Mouse (Mus musculus): ENCODE measurements around the gene Mettl15.

Gene Mettl15

DNA sequence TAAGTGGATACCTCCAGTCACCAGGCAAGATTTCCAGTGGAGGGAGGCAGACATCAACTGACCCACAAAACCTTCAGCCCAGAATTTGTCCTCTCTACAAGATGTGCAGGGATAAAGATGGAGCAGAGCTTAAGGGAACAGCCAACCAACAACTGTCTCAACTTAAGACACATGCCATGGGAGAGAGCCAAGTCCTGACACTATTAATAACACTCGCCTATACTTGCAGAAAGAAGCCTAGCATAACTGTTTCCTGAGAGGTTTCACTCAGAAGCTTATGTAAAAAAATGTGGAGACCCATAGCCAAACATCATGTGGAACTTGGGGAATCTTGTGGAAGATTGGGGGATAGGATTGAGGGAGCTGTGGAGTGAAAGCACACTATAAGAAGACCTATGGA, 124.4 kb downstream of the Mettl15 start:
- DNase-seq (ENCODE audit: low spot score) = no peak

DNA sequence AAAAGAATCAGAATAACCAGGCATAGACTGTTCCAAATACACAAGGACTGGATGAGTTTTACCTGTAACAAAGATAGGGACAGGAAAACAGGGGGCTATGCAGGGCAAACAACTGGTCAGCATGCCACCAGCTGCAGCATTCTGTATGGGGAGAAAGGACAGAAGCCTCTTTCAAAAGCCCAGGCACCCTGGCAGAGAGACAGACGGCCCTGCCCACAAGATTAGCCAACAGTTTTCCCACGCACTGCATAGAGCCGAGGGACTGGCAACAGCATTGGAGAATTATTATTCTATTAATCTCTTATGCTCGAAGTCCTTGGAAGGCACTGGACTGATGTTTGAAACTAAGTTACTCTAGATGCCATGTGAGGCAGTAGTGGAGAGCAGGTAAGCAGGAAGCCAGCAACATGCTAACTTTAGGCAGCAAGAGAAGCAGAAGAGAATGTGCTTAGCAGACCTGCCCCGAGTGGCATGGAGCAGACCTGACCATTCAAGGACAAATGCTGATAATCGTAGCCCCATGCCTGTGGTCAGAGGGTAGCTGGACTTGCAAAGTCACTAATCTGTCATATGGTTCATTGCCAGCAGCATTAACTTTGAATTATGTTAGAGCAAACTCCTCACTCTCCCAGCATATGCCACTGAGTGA, 127.0 kb downstream of the Mettl15 start:
- DNase-seq (ENCODE audit: low spot score) = no peak

DNA sequence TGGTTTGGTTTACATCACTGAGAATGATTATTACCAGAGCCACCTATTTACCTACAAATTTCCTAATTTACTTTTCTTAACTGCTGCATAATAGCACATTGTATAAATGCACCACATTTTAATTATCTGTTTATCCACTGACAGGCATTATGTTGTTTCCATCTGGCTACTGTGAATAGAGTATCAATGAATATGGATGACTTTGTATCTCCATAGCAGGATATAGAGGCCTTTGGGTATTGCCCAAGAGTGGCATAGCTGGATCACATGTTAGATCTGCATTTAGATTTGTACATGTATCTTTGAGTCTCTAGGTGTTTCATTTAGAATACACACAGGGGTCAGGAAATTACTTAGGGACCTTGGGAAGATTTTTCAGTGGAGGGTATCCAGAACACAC, 133.3 kb downstream of the Mettl15 start:
- no peak for DNase-seq (ENCODE audit: low spot score)

DNA sequence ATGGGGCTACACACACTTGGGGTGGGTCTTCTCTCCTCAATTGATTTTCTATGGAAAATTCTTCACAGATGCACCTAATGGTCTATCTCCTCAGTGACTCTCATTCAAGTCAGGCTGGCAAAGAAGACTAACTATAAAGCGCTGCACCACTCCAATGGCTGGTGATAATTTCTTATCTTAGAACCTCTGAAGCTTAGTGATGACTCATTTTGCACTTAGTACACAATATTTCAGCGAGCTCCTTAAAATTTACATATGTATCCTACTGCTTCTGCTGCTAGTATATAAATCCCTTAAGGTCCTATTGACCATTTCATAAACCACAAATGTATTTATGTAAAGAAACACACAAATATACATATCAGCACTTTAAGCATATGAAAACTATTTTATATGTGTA, 136.1 kb downstream of the Mettl15 start:
- no peak for DNase-seq (ENCODE audit: low spot score)

DNA sequence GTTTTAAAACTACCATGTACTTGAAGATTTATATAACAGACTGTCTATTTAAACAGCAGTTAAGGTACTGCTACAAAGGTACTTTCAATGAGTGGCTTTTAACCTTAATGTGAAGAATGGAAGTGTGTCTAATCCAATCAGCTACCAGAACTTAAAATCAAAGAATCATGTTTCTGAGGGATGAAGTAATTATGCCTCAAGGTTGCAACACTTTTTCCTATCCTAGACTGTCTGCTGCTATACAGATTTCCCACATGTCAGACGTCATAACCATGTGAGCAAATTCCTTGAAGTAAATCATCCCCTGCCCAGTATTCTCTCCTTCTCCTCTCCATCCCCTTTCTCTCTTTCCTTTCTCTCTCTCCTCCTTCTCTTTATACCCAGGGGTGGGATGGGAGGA, 140.2 kb downstream of the Mettl15 start:
- no peak for DNase-seq (ENCODE audit: low spot score)

DNA sequence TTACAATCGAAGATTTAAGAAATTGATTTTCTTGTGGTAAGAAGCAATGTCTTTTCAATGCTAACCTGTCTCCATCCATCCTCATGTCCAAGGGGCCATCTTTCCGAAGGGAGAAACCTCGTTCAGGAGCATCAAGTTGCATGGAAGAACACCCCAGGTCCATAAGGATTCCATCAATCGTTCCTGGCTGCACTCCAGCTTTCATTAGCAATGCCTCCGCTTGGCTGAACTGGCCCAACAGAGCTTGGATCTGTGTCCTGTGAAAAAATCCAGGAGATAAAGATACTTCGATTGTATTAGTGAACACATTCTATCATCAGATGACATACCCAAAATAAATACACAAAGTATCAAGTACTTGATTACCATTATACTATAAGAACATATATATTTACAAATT, 143.3 kb downstream of the Mettl15 start:
- no peak for DNase-seq (ENCODE audit: low spot score)

DNA sequence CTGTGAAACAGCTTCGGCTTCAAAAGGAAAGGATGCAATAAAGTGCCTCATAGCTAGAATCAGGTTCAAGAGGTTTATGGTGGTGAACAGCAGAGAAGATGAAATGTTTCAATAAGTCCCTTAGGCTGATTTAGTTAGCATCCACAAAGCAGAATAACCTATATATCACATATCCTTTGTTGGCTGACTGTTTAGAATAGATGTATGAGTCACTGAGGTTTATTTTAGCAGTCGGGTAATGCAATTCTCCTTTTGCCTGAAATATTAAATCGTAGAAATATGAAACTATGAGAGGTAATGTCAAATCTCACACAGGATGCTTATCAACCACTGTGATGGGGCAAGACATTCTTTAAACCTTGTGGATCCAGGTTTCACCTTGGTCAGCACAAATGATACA, 149.8 kb downstream of the Mettl15 start:
- DNase-seq (ENCODE audit: low spot score) = no peak

DNA sequence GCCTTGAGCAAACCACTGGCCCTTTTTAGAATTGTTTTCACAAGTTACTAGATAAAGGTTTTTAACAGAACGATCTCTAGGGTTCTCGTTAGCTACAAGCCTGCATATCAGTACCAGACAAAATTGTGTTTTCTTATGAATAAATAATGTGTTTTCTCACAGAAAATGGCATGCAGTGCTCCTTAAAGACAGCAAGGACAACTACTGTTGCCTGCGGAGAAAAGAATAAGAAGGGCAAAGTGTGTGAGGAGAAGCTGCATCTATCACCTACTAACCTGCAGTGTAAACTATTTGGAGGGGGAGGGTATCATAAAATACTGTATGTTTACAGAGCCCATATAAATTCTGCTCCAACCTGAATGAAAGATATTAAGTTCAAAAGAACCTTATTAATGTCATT, 150.6 kb downstream of the Mettl15 start:
- no peak for DNase-seq (ENCODE audit: low spot score)

DNA sequence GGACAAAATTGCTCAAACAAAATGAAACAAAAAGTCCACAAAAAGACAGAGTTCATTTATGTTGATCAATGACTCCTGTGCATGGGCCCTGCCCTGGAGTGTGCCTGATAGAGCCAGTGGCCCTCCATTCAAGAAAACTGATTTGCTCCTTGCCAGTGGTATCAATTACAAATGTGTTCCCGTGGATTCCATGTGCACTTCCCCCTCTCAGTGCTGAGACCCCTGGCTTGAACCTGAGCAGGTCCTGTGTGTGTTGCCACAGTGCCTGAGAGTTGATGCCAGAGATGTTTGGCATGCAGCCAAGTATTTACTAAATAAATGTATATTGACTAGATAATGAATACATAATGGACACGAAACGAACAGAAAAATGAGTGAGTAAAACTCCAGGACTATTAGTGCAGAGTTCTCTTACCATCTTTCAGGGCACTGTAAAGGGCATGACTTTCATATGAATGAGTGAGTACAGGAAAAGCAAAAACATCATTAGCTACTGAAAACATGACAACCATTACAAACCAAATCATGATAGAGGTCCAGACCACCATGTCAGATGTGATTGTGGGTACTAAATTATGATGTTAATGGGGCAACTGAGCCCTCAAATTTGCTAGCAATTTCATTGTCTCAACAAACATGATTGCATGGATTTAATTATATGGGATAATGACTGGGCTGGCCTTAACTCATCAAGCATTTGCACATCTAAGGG, 174.6 kb downstream of the Mettl15 start:
- DNase-seq (ENCODE audit: low spot score) = no peak

DNA sequence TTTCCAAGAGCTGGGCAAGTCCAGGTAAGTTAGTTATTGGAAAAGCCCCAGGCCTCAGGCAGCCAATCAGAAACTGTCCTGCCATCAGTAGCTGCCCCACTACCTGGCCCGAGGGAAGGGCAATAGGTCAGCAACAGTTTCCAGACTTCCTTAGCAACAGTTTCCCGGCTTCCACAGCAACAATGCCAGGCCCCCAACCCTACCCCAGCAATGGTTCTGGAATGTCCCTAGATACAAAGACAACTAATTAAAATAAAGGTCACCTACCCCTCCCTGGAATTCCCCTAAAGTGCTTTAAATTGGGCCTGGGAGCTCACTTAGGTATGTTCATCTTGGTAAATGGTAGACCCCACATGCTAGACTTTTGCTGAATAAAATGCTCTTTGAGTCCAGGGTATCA, 230.9 kb downstream of the Mettl15 start:
- no peak for DNase-seq (ENCODE audit: low spot score)

Measured in ovary, postnatal 36 days (tissue).